Mouse (Mus musculus): ENCODE results near the gene Il1a. TPM values are rescaled to one million over a fixed set of nuclear protein-coding genes. Genes with fewer than 3 reads are reported as not detected.

Gene Il1a
- total and polyA plus RNA-seq, 2 experiments from 2014 or later: 0.31 to 0.93 TPM

GRCm38 (mm10) chr2:129306020-129306419 lies 3.8 kb downstream of the Il1a start:
- H3K36me3 ChIP-seq (ENCODE audit: insufficient read depth, low read length): no peaks in the 10 kb centered on the region
- 82% methylated on average over 4 of the region's 4 CpGs for WGBS
- ATAC-seq (ENCODE audit: low FRiP score) (no peak), DNase-seq (ENCODE audit: low spot score) (no peak)
- no peaks in the 10 kb centered on the region for H3K27me3 ChIP-seq (ENCODE audit: insufficient read depth, low read length)
- H3K9ac ChIP-seq (replicated peaks; ENCODE audit: low read length, poor library complexity, severe bottlenecking): no peak overlapping the region
- no peak overlapping the region for H3K4me3 ChIP-seq (ENCODE audit: low read depth, low read length)
- TF ChIP-seq CTCF (IDR thresholded peaks at IDR 0.05): no peak
- no peak overlapping the region for H3K27ac ChIP-seq (ENCODE audit: low read depth, low read length)
- no peaks in the 10 kb centered on the region for H3K4me1 ChIP-seq (ENCODE audit: insufficient read depth, low read length)
- H3K9me3 ChIP-seq (ENCODE audit: low read length): no peaks in the 10 kb centered on the region
- no peak overlapping the region for H3K4me2 ChIP-seq (ENCODE audit: low read depth, low read length, poor library complexity, severe bottlenecking)

- H3K9me3 ChIP-seq (ENCODE audit: low read length): no peaks in the 10 kb centered on the region
- DNase-seq (ENCODE audit: low spot score): peak; percentile 66
- peak overlapping the region; percentile 72 for H3K9ac ChIP-seq (replicated peaks; ENCODE audit: low read length, poor library complexity, severe bottlenecking)
- H3K27me3 ChIP-seq (ENCODE audit: insufficient read depth, low read length): no peaks in the 10 kb centered on the region
- peak; percentile 74 for ATAC-seq (ENCODE audit: low FRiP score)
- peak overlapping the region; percentile 95 for H3K27ac ChIP-seq (ENCODE audit: low read depth, low read length)
- H3K4me2 ChIP-seq (ENCODE audit: low read depth, low read length, poor library complexity, severe bottlenecking): peak overlapping the region; percentile 62
- peak overlapping the region; percentile 73 for H3K4me3 ChIP-seq (ENCODE audit: low read depth, low read length)
- no peaks in the 10 kb centered on the region for H3K36me3 ChIP-seq (ENCODE audit: insufficient read depth, low read length)
- peaks cover 4% of the 10 kb centered on the region; the same call in 1 of the 2 replicates for H3K4me1 ChIP-seq (ENCODE audit: insufficient read depth, low read length)
- TF ChIP-seq CTCF (IDR thresholded peaks at IDR 0.05): no peak
- WGBS: 1% methylated on average over 10 of the region's 10 CpGs
Observed at GRCm38 (mm10) chr2:129297589-129297982, 12.2 kb downstream of the Il1a start.

DNA sequence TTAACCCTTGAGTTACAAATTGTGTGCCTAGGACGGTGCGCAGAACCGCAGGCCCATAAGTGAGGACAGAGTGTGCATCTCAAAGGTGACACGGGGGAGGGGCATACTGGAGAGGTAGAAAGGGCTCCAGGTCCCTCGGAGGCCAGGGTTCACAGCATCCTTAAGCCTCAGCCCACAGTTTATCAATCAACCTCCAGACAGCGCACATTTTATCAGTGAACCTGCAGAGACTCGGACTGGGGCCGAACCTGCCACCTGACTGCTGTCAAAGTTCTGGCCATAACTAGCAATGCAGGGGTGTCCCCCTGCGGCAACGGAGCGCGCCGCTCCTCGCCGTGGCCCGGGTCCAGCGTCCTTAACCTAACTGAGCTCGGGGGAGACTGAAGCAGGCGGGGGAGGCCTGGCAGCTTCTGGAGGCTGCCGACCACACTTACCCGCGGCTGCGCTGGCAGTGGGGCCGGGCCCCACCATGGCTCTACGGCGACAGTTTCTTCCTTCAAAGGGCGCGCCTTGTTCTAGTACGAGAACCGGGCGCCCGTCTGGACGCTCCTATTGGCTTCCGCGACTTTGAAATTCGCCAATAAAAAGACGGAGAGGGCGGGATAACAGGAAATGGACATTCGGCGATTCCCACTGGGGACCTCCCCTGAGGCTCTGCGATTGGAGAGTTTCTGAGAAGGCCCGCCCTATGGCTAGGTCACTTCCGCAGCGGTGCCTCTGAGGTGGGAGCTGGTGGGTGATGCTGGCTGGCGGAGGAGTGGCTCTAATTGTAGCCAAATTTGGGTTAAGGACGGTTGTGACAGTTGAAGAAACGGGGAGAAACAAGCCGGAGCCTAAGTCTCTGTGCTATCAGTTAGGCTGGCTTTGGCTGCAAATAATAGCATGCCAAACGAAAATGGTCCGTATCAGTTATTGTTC lies 12.8 kb downstream of the Il1a start, which contains the start of gene Ckap2l:
TSS of gene Ckap2l (minus strand) at position 542 of the 918 bp plus-strand sequence.
- DNase-seq (ENCODE audit: low spot score) (peak; percentile 100), ATAC-seq (ENCODE audit: low FRiP score) (peak; percentile 100)
- TF ChIP-seq CTCF (IDR thresholded peaks at IDR 0.05): no peak
- H3K4me3 ChIP-seq (ENCODE audit: low read depth, low read length): peak within 1 kb of the TSS; percentile 73
- no peaks in the 10 kb centered on the region for H3K36me3 ChIP-seq (ENCODE audit: insufficient read depth, low read length)
- H3K9ac ChIP-seq (replicated peaks; ENCODE audit: low read length, poor library complexity, severe bottlenecking): peak within 1 kb of the TSS; percentile 72
- WGBS: under 1% methylated on average over 50 of the region's 50 CpGs
- H3K27me3 ChIP-seq (ENCODE audit: insufficient read depth, low read length): no peaks in the 10 kb centered on the region
- peak within 1 kb of the TSS; percentile 93 for H3K4me2 ChIP-seq (ENCODE audit: low read depth, low read length, poor library complexity, severe bottlenecking)
- no peaks in the 10 kb centered on the region for H3K9me3 ChIP-seq (ENCODE audit: low read length)
- peaks cover 4% of the 10 kb centered on the region; the same call in 1 of the 2 replicates for H3K4me1 ChIP-seq (ENCODE audit: insufficient read depth, low read length)
- peak within 1 kb of the TSS; percentile 95 for H3K27ac ChIP-seq (ENCODE audit: low read depth, low read length)

DNA sequence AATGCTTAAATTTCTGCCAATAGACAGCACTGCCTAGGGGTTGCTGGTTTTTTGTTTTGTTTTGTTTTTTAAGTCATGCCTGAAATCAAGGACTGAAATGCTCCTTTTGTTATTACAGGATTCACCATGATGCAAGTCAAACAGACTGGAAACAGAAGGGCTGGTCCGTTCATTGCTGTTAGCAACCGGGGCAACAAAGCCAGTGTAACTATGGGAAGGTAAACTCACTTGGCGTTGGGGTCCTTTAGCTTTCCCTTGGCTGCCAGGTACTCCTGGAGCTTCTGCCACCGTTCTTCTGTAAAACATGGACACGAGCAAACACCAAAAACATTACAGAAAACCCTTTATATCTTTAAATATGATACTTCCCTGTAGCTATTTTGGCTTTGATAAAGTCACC lies 13.7 kb downstream of the Il1a start:
- no peak overlapping the region for H3K9ac ChIP-seq (replicated peaks; ENCODE audit: low read length, poor library complexity, severe bottlenecking)

DNA sequence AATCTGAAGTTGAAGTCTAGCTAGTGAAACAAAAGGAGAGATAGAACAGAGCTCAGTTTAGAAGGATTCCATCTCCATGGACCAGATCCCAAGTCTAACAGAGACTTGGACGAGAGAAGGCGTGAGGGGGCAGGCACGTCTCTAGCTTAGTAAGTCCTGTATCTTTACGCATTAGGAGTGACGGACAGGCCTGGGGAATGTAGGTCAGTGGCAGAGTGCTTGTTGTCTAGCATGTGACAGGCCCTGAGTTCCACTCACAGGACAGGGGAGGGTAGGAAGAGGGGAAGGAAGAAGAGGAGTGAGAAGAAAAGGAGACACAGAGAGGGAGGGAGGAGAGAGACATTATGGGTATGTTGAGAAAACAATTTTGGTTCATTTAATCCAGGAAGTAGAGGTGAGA lies 14.7 kb downstream of the Il1a start:
- WGBS: 92% methylated on average over 5 of the region's 5 CpGs
- Histone ChIP-seq H3K4me3 (ENCODE audit: low read depth, low read length) (no peak overlapping the region), H3K9ac (replicated peaks; ENCODE audit: low read length, poor library complexity, severe bottlenecking) (no peak overlapping the region), H3K36me3 (ENCODE audit: insufficient read depth, low read length) (no peaks in the 10 kb centered on the region), H3K9me3 (ENCODE audit: low read length) (no peaks in the 10 kb centered on the region), H3K4me1 (ENCODE audit: insufficient read depth, low read length) (peaks cover 4% of the 10 kb centered on the region; the same call in 1 of the 2 replicates), H3K4me2 (ENCODE audit: low read depth, low read length, poor library complexity, severe bottlenecking) (no peak overlapping the region), H3K27ac (ENCODE audit: low read depth, low read length) (no peak overlapping the region), H3K27me3 (ENCODE audit: insufficient read depth, low read length) (no peaks in the 10 kb centered on the region)
- ATAC-seq (ENCODE audit: low FRiP score) (no peak), DNase-seq (ENCODE audit: low spot score) (no peak)
- no peak for TF ChIP-seq CTCF (IDR thresholded peaks at IDR 0.05)

More for the DNA sequence above, 13.7 kb downstream of the Il1a start:
- Histone ChIP-seq H3K36me3 (ENCODE audit: insufficient read depth, low read length) (no peaks in the 10 kb centered on the region), H3K27me3 (ENCODE audit: insufficient read depth, low read length) (no peaks in the 10 kb centered on the region), H3K27ac (ENCODE audit: low read depth, low read length) (no peak overlapping the region), H3K4me3 (ENCODE audit: low read depth, low read length) (peak overlapping the region; percentile 73; the same call in 1 of the 2 replicates), H3K4me2 (ENCODE audit: low read depth, low read length, poor library complexity, severe bottlenecking) (peak overlapping the region; percentile 93; the same call in 1 of the 2 replicates), H3K4me1 (ENCODE audit: insufficient read depth, low read length) (peaks cover 4% of the 10 kb centered on the region; the same call in 1 of the 2 replicates), H3K9me3 (ENCODE audit: low read length) (no peaks in the 10 kb centered on the region)
- no peak for TF ChIP-seq CTCF (IDR thresholded peaks at IDR 0.05)
- 52% methylated on average over 5 of the region's 5 CpGs for WGBS
- ATAC-seq (ENCODE audit: low FRiP score) (no peak), DNase-seq (ENCODE audit: low spot score) (no peak)

DNA sequence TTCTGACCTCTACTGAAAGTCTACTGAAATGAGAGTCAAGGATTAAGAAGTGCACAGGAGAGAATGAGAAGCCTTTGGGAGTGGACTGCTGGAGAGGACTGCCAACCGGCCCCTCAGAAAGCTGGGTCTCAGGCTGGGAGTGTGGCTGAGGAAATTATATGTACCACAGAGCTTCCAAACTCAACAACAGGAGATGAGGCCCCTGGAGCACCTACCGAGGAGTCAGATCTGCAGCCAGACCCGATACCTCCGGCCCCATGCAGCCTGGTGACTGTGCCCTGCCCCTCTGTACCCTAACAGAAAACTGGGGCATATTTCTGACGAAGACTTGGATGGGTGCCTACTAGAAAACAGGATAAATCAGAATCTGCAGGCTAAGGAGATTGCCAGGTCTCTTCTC lies 35.9 kb downstream of the Il1a start:
- WGBS: 97% methylated on average over 5 of the region's 5 CpGs

More for the DNA sequence above, 35.9 kb downstream of the Il1a start:
- Histone ChIP-seq H3K9me3 (ENCODE audit: low read length) (no peaks in the 10 kb centered on the region), H3K4me3 (ENCODE audit: low read depth, low read length) (no peak overlapping the region), H3K4me1 (ENCODE audit: insufficient read depth, low read length) (no peaks in the 10 kb centered on the region), H3K4me2 (ENCODE audit: low read depth, low read length, poor library complexity, severe bottlenecking) (no peak overlapping the region), H3K36me3 (ENCODE audit: insufficient read depth, low read length) (peaks cover 2% of the 10 kb centered on the region; the same call in 1 of the 2 replicates), H3K27ac (ENCODE audit: low read depth, low read length) (no peak overlapping the region), H3K9ac (replicated peaks; ENCODE audit: low read length, poor library complexity, severe bottlenecking) (no peak overlapping the region), H3K27me3 (ENCODE audit: insufficient read depth, low read length) (no peaks in the 10 kb centered on the region)
- ATAC-seq (ENCODE audit: low FRiP score) (no peak), DNase-seq (ENCODE audit: low spot score) (no peak)
- TF ChIP-seq CTCF (IDR thresholded peaks at IDR 0.05): no peak

Measured in midbrain, postnatal 0 days (tissue).